Mouse (Mus musculus): ENCODE measurements at regions not wholly inside any gene's neighbourhood (a gene's known extent, or its start where the extent isn't known, plus 50 kb on each side); places are given as distances from the start of the nearest gene placed in this dataset.

DNA sequence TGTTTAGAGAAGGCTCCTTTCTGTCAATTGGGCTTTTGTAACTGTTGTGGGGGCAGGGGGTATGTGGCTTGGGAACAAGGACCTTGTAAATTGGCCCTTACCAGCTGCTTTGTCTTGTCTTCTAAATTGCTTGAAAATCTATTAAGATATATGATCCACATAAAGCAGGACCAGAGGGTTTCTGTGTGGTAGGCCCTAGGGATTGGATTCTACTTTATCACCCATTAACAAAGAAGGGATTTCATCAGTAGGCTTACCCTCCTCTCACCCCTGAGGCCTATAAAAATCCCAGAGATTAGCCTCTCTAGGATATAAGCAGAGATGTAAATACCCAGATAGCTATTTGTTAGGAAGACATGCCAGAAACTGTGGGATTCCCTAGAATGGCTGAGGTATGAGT is 132.3 kb upstream of the Chl1 start:
- TF ChIP-seq CTCF (IDR thresholded peaks at IDR 0.05) (no peak), POLR2A (IDR thresholded peaks at IDR 0.05; ENCODE audit: insufficient read depth, low read depth, low read length) (no peak), EP300 (IDR thresholded peaks at IDR 0.05; ENCODE audit: insufficient read depth, low read depth, low read length) (no peak)
- no peak overlapping the region for H3K27ac ChIP-seq
- H3K4me3 ChIP-seq = no peak overlapping the region
- no peaks in the 10 kb centered on the region for H3K79me2 ChIP-seq (replicated peaks; ENCODE audit: control insufficient read depth, insufficient read depth, low read length)
- no peaks in the 10 kb centered on the region for H3K4me1 ChIP-seq (ENCODE audit: control insufficient read depth, insufficient read depth, low read length)
- intact Hi-C loops (cut with DNase I) = no loop called here
- no peak for DNase-seq
- H3K9ac ChIP-seq (ENCODE audit: low read depth, low read length) = no peak overlapping the region
- no peaks in the 10 kb centered on the region for H3K36me3 ChIP-seq (ENCODE audit: control insufficient read depth, insufficient read depth, low read length)
- no peaks in the 10 kb centered on the region for H3K27me3 ChIP-seq (ENCODE audit: control insufficient read depth, insufficient read depth, low read length)

DNA sequence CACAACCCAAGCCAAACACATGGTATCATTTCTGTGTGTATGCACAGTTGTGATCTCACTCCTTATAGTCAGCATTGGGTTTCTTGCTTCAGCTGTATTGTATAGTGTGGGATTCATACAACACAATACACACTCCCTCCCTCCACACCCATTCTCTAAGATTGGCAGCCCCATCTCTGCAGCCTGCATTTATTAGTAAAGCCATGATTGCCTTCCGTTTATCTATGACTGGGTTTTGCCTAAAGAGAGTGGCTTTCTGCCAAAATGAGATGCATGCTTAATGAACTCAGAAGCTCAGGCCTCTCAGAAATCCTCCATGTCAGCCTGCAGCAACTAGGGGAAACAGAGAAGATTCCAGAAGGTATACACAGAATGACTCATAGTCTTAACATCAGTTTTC is 129.4 kb upstream of the Chl1 start:
- WGBS = 43% methylated on average over 1 of the region's 1 CpGs
- no peak overlapping the region for H3K9ac ChIP-seq (ENCODE audit: low read depth, low read length)
- no peaks in the 10 kb centered on the region for H3K36me3 ChIP-seq (ENCODE audit: control insufficient read depth, insufficient read depth, low read length)
- no peaks in the 10 kb centered on the region for H3K27me3 ChIP-seq (ENCODE audit: control insufficient read depth, insufficient read depth, low read length)
- no peaks in the 10 kb centered on the region for H3K4me1 ChIP-seq (ENCODE audit: control insufficient read depth, insufficient read depth, low read length)
- TF ChIP-seq POLR2A (IDR thresholded peaks at IDR 0.05; ENCODE audit: insufficient read depth, low read depth, low read length) = no peak
- no peak for TF ChIP-seq CTCF (IDR thresholded peaks at IDR 0.05)
- intact Hi-C loops (cut with DNase I) = no loop called here
- H3K27ac ChIP-seq = no peak overlapping the region
- DNase-seq = no peak
- H3K4me3 ChIP-seq = no peak overlapping the region
- no peaks in the 10 kb centered on the region for H3K79me2 ChIP-seq (replicated peaks; ENCODE audit: control insufficient read depth, insufficient read depth, low read length)

- no peaks in the 10 kb centered on the region for H3K27me3 ChIP-seq (ENCODE audit: control insufficient read depth, insufficient read depth, low read length)
- intact Hi-C loops (cut with DNase I) = no loop called here
- TF ChIP-seq CTCF (IDR thresholded peaks at IDR 0.05) (no peak), EP300 (IDR thresholded peaks at IDR 0.05; ENCODE audit: insufficient read depth, low read depth, low read length) (no peak), POLR2A (IDR thresholded peaks at IDR 0.05; ENCODE audit: insufficient read depth, low read depth, low read length) (no peak)
- no peaks in the 10 kb centered on the region for H3K4me1 ChIP-seq (ENCODE audit: control insufficient read depth, insufficient read depth, low read length)
- H3K79me2 ChIP-seq (replicated peaks; ENCODE audit: control insufficient read depth, insufficient read depth, low read length) = no peaks in the 10 kb centered on the region
- 91% methylated on average over 2 of the region's 2 CpGs for WGBS
- no peak overlapping the region for H3K9ac ChIP-seq (ENCODE audit: low read depth, low read length)
- no peak for DNase-seq
- no peaks in the 10 kb centered on the region for H3K36me3 ChIP-seq (ENCODE audit: control insufficient read depth, insufficient read depth, low read length)
- no peak overlapping the region for H3K27ac ChIP-seq
- H3K4me3 ChIP-seq = no peak overlapping the region
Measured at GRCm38 (mm10) chr6:103381930-103382329, 128.5 kb upstream of the Chl1 start.

DNA sequence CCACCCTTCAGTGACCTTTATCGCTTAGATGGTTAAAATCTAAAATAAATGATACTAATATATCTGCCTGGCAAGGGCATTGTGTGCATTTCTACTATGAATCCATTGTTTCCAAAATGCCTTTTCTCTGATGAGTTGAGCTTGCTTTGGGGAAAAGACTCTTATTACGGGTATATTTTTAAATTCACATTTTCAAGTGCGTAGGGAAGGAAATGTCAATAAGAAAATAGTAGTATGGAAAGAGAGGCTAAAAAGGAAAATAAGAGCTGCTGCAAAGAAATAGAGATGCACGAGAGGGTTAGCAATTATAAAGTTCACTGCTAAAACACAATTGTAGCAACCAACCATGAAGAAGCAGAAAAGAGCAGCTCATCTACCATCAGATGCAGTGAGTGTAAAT is 123.8 kb upstream of the Chl1 start:
- intact Hi-C loops (cut with DNase I) = no loop called here
- Histone ChIP-seq H3K4me3 (no peak overlapping the region), H3K79me2 (replicated peaks; ENCODE audit: control insufficient read depth, insufficient read depth, low read length) (no peaks in the 10 kb centered on the region)

GRCm38 (mm10) chr6:103405961-103406360 is 104.4 kb upstream of the Chl1 start:
- no peaks in the 10 kb centered on the region for H3K4me1 ChIP-seq (ENCODE audit: control insufficient read depth, insufficient read depth, low read length)
- no peak overlapping the region for H3K9ac ChIP-seq (ENCODE audit: low read depth, low read length)
- intact Hi-C loops (cut with DNase I) = no loop called here
- no peak for TF ChIP-seq EP300 (IDR thresholded peaks at IDR 0.05; ENCODE audit: insufficient read depth, low read depth, low read length)
- no peaks in the 10 kb centered on the region for H3K36me3 ChIP-seq (ENCODE audit: control insufficient read depth, insufficient read depth, low read length)
- H3K27me3 ChIP-seq (ENCODE audit: control insufficient read depth, insufficient read depth, low read length) = no peaks in the 10 kb centered on the region
- H3K27ac ChIP-seq = no peak overlapping the region
- no peak overlapping the region for H3K4me3 ChIP-seq
- no peaks in the 10 kb centered on the region for H3K79me2 ChIP-seq (replicated peaks; ENCODE audit: control insufficient read depth, insufficient read depth, low read length)
- DNase-seq = no peak

More for the DNA sequence above, 123.8 kb upstream of the Chl1 start:
- no peak for TF ChIP-seq CTCF (IDR thresholded peaks at IDR 0.05)
- no peak for TF ChIP-seq POLR2A (IDR thresholded peaks at IDR 0.05; ENCODE audit: insufficient read depth, low read depth, low read length)
- no peak for TF ChIP-seq EP300 (IDR thresholded peaks at IDR 0.05; ENCODE audit: insufficient read depth, low read depth, low read length)
- Histone ChIP-seq H3K27ac (no peak overlapping the region), H3K36me3 (ENCODE audit: control insufficient read depth, insufficient read depth, low read length) (no peaks in the 10 kb centered on the region), H3K4me1 (ENCODE audit: control insufficient read depth, insufficient read depth, low read length) (no peaks in the 10 kb centered on the region), H3K9ac (ENCODE audit: low read depth, low read length) (no peak overlapping the region), H3K27me3 (ENCODE audit: control insufficient read depth, insufficient read depth, low read length) (no peaks in the 10 kb centered on the region)
- no peak for DNase-seq
- 81% methylated on average over 4 of the region's 4 CpGs for WGBS

DNA sequence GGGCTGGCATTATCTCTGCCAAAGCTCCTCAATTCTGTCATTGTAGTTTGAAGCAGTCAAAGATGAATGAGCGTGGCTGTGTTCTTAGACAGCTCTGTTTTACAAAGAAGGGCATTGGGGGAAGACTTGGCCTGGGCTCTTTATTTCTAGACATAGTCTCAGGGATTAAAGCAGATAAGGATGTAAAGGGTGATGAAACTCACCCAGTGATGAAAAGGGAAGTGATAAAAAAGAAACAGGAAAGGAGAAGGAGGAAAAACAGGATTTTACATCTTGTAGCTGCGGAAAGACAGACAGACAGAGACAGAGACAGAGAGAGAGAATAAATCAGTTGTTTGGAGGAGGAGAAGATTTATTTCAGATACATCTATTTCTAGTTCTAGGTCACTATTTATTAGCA is 95.5 kb upstream of the Chl1 start:
- Histone ChIP-seq H3K9ac (ENCODE audit: low read depth, low read length) (no peak overlapping the region), H3K4me3 (no peak overlapping the region), H3K27me3 (ENCODE audit: control insufficient read depth, insufficient read depth, low read length) (no peaks in the 10 kb centered on the region), H3K27ac (no peak overlapping the region), H3K36me3 (ENCODE audit: control insufficient read depth, insufficient read depth, low read length) (no peaks in the 10 kb centered on the region), H3K4me1 (ENCODE audit: control insufficient read depth, insufficient read depth, low read length) (no peaks in the 10 kb centered on the region), H3K79me2 (replicated peaks; ENCODE audit: control insufficient read depth, insufficient read depth, low read length) (no peaks in the 10 kb centered on the region)
- 29% methylated on average over 2 of the region's 2 CpGs for WGBS
- DNase-seq = no peak
- TF ChIP-seq EP300 (IDR thresholded peaks at IDR 0.05; ENCODE audit: insufficient read depth, low read depth, low read length) (no peak), CTCF (IDR thresholded peaks at IDR 0.05) (no peak), POLR2A (IDR thresholded peaks at IDR 0.05; ENCODE audit: insufficient read depth, low read depth, low read length) (no peak)
- intact Hi-C loops (cut with DNase I) = no loop called here

Measured in heart, adult 2 months (tissue).